Mouse (Mus musculus) spleen, adult 18-20 months (tissue): ENCODE results near the gene Ets2.

Experiments used
- DNase-seq, 2 experiments: peaks; one replicate each; pipeline ENCODE4 v3.0.0; 2022; ENCODE audit warnings: mixed read lengths in 2 of 2

Ets2 gene

GRCm38 (mm10) chr16:95701802-95702561 is at the start of gene Ets2:
Gene Ets2, plus strand, starts transcription at chr16:95702075.
- DNase-seq, result peak; percentile 83 to 92

DNA sequence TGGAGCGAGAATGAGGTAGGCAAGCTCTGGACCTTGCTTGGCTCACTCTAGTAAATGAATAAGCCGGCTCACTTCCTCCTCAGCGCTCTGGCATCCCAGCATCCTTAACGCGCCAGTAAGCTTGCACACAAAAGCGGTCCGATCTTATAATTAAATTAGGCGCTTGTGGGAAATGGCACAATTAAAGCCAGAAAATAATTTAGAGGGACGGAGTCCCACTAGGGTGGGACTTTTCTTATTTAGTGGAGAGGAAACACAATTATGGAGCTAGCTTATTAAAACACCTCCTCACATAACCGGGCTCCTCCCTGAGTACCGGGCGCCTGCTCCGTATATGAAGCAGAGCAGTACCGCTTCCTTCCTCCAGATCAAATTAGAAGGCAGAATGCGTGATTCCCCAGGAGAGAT is 47.7 kb upstream of the Ets2 start:
- DNase-seq, result no peak

DNA sequence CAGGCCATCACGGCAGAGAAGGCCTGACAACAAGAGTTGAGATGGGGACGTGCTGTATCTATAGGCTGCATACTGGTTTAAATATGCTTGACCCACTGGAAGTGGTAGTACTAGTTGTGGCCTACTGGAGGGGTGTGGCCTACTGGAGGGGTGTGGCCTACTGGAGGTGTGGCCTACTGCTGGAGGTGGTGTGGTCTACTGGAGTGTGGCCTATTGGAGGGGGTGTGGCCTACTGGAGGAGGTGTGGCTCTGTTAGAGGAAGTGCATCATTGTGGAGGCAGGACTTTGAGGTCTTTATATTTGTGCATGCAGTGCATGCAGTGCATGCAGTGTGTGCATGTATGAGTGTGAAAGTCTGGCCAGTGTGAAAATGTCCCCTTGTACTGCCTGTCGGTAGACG is 45.3 kb upstream of the Ets2 start:
- DNase-seq, result no peak

- no peak for DNase-seq
Observed at GRCm38 (mm10) chr16:95657187-95657586, 44.7 kb upstream of the Ets2 start.

DNA sequence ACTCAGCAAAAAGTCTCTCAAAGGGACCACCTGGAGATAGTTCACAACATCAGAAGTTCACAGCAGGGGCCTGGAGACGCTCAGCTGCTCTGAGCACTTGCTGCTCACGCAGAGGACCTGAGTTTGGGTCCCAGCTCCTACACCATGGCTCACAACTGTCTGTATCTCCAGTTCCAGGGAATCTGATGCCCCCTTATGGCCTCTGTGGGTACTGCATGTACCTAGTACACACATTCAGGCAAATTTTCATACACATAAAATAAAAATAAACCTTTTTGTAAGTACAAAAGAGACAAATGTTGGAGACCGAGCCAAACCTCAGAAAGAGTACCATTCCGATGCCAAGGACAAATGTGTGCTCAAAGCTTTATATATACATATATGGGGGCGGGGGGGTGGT is 44.1 kb upstream of the Ets2 start:
- no peak for DNase-seq

- DNase-seq, result peak; percentile 49 to 77
Observed at GRCm38 (mm10) chr16:95658836-95659430, 42.9 kb upstream of the Ets2 start.

- no peak for DNase-seq
Observed at GRCm38 (mm10) chr16:95659461-95659860, 42.4 kb upstream of the Ets2 start.

DNA sequence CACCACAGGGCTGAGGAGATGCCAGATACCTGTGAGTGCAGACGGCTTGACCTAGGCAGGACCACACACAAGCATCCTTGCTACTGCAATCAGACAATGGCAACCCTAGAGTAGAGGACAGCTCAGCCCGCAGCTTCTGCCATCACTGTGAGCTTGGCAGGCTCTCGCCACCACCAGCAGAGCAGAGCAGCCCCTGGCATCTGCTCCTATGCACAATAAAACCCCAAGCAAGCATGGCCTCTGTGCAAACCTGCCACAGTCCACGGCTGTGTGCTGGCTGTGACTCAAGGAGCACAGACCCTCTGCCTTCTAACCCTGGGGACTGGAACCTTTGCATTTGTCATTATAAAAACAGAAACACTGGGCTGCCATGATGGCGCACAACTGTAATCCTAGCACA is 41.0 kb upstream of the Ets2 start:
- DNase-seq, result no peak

GRCm38 (mm10) chr16:95665472-95666131 is 36.3 kb upstream of the Ets2 start:
- DNase-seq, result no peak

DNA sequence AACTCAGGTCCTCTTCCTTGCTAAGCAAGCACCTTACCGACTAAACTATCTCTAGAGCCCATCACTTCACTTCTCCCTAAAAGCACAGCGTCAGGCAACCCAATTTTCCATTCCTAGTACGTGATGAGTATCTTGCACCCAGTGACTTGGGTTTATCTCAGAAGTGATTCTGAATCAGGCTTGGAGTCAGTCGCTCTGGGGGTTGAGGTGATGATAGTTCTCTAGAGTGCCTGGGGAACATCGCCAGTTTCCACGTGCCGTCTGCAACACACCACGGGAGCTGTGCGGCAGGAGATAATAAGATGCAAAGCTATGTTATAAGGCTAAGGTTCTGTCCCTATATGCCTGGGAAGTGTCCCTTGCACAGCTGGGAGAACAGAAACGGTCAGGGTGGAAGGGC is 35.6 kb upstream of the Ets2 start:
- no peak for DNase-seq

DNA sequence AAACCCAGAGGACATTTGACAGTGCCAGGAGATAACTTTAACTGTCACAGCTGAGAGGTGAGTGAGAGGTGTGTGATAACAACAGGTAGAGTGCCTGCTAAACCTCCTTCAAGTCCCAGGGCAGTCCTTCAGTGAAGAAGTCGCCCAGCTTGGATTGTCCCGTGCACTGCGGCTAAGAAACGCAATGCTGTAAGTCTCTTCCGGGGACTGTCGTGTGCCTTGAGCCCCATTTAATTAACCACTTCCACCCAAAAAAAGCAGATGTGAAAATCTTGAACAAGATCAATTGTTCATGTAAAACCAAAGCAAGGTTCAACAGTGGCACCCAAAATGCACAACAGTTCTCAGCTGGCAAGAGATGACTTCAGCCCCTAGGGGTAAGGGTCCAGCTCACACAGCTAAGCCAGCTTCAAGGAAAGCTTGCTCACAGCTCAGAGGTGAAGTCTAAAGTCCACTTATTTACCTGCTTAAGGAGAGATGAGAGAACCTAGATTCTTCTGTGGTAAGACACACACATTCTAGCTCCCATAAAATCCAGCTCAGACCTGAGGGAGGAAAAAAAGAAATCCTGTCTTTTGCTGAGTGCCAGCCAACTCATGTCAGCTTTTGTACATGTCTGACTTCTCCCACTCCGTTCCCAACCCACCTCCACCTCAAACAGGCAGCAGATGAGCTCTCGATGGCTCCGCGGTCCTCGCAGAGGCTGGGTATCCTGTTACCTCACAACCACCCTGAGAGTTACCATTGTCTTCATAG is 34.3 kb upstream of the Ets2 start:
- DNase-seq, result no peak

DNA sequence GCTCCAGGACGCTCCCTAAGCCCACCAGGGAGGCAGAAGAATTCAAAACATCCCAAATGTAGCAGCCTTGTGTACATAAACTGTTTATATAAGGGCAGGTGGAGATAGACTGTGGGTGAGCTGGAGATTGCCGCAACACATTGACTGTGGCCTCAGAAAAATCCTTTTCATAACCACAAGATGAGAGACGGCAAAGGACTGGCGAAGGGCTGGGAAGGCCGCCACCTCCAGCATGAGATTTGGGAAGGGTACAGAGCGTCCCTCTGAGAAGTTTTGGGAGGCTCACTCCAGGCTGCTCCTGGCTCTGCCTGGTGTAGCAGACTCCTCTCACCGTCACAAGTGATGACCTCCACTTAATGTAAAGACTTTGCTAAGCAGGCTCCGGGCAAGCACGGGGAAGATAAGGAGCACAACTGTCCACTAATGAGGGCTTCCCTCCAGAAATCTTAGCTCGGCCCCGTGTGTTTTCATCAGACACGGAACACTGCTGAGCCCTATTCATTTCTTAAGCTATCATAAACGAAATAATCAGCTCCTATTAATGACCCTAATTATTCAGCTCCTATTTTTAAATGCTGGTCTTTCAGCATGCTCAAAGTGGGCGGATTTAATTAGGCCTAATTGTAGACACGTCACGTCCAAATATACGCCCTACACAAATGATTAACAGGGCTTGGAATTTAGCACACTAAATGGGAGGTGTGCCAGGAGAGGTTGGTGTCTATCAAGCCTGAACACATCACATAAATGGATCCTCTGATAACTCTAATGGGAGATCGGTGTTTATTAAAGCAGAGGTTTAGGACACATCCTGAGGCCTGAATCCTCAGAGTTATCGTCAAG is 33.5 kb upstream of the Ets2 start:
- DNase-seq, result no peak

- no peak for DNase-seq
Observed at GRCm38 (mm10) chr16:95674452-95674921, 27.4 kb upstream of the Ets2 start.

DNA sequence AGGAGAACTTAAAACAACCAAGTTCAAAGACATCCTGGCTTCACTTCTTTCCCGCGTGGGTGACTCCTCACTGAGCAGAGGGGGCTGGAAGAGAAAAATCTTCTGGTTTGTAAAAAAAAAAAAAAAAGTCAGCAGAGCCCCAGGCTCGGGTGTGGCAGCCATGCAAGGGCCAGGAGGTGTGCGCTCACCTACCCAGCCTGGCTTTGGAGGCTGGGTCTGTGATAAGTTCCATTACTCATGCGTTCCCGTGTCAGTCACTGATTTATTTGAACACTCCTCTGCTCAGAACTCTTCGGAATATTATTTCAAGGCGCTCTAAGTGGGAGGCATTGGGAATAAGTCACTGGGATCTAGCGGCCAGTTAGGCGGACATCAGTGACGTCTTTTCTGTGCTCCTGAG is 26.7 kb upstream of the Ets2 start:
- DNase-seq, result no peak

GRCm38 (mm10) chr16:95676668-95677067 is 25.2 kb upstream of the Ets2 start:
- no peak for DNase-seq

GRCm38 (mm10) chr16:95682431-95682892 is 19.4 kb upstream of the Ets2 start:
- DNase-seq, result no peak

DNA sequence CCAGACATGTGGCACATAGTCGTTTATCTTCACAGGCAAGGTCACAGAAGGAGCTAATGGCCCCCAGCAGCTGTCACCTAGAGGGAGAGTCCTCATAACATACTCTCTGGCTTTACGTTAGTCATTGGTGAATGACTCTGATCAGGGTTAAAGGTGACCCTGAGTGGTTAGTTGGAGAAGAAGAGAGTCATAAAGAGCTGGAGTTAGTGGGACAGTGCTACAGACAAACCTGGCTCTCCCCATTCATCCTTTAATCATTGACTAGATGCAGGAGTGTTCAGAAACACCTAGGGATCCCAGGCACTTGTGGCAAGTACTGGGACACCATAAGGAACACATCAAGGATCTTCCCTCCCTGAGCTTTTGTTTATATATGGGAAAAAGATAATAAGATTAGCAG is 16.1 kb upstream of the Ets2 start:
- DNase-seq, result no peak

GRCm38 (mm10) chr16:95686246-95686645 is 15.6 kb upstream of the Ets2 start:
- DNase-seq, result no peak

- DNase-seq, result no peak
Observed at GRCm38 (mm10) chr16:95686901-95687300, 15.0 kb upstream of the Ets2 start.

DNA sequence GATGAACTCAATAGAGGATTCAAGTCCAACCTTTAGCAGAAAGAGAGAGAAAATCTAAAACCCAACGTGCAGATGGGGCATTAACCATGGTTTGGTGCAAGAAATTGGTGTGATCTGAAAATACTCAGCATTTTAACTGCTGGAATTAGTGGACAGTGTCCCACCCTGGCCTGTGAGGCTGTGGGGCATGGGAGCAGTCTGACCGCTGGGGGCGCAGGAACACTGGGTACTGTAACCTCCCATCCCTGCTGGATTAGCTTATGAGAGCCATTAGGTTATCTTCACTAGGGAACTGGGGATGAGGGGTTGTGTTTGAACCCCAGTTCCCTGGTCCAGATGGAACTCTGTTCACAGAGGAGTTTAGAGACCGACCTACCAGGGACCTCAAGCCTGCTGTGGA is 13.9 kb upstream of the Ets2 start:
- DNase-seq, result no peak

- no peak for DNase-seq
Observed at GRCm38 (mm10) chr16:95696599-95696998, 5.3 kb upstream of the Ets2 start.

- DNase-seq, result no peak
Observed at GRCm38 (mm10) chr16:95699721-95700120, 2.2 kb upstream of the Ets2 start.
